Mouse (Mus musculus): ENCODE results near the gene Plek2. TPM values are rescaled to one million over a fixed set of nuclear protein-coding genes. Genes with fewer than 3 reads are reported as not detected.

Gene Plek2
- polyA plus RNA-seq, 1 experiment = 2.4 TPM

DNA sequence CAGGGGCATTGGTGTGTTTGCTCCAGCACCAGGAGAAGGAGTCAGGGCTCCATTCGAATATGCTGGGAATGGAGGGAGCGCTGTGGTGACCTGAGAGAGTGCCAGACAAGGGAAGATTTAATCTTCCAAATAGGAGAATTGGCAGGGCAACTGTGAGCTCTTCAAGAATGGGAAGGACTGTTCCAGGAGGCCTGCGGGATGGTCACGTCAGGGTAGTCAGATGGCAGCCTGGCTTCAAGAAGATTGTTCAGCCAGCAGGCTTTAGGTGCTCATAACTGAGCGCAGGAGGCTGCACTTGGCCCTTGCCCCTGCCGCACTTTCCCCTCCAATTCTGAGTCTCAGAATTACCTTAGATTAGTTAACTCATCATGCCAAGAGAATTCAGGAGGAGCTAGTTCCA lies 36.2 kb upstream of the Plek2 start:
- Histone ChIP-seq H3K79me3 (ENCODE audit: low read depth) (no peaks in the 10 kb centered on the region), H3ac (ENCODE audit: control insufficient read depth, insufficient read length, low read depth) (no peak overlapping the region)

DNA sequence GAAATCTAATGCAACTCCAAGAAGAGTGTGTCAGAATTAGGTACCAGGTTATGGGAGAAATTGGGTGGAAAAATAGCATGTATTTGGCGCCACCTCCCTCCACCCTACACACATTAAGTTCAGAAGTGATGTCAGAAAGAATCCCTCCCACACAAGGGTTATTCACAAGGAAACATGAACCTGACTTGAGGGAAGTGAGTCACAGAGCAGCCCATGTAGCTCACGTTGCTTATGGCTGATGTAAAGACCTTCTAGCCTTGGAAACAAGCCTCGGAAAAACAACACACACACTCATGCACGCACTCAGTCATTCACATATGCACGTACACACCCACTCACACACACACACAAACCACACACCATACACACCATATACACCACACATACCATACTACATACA lies 33.3 kb upstream of the Plek2 start:
- no peaks in the 10 kb centered on the region for H3K79me2 ChIP-seq (ENCODE audit: control insufficient read depth, insufficient read depth)
- no peaks in the 10 kb centered on the region for H3K36me3 ChIP-seq (ENCODE audit: control insufficient read depth, insufficient read depth)
- H3K4me3 ChIP-seq (ENCODE audit: insufficient read depth, poor library complexity, severe bottlenecking) = no peak overlapping the region
- no peaks in the 10 kb centered on the region for H3K27me3 ChIP-seq (ENCODE audit: control insufficient read depth, insufficient read depth, insufficient read length)
- H3ac ChIP-seq (ENCODE audit: control insufficient read depth, insufficient read length, low read depth) = no peak overlapping the region
- H3K79me3 ChIP-seq (ENCODE audit: low read depth) = no peaks in the 10 kb centered on the region
- TF ChIP-seq MYOG (IDR thresholded peaks at IDR 0.05; ENCODE audit: control insufficient read depth, extremely low read depth, insufficient read length) (no peak), MAX (IDR thresholded peaks at IDR 0.05) (no peak), FOSL1 (IDR thresholded peaks at IDR 0.05; ENCODE audit: insufficient read depth, low read length, poor library complexity, severe bottlenecking) (no peak), CTCF (IDR thresholded peaks at IDR 0.05; ENCODE audit: control insufficient read depth, insufficient read depth, insufficient read length) (no peak), USF1 (IDR thresholded peaks at IDR 0.05; ENCODE audit: low read depth) (no peak), MYOD1 (IDR thresholded peaks at IDR 0.05; ENCODE audit: control insufficient read depth, insufficient read length, low read depth) (no peak), CEBPB (IDR thresholded peaks at IDR 0.05; ENCODE audit: low read depth) (no peak)

More for the DNA sequence above, 36.2 kb upstream of the Plek2 start:
- Histone ChIP-seq H3K4me3 (ENCODE audit: insufficient read depth, poor library complexity, severe bottlenecking) (no peak overlapping the region), H3K79me2 (ENCODE audit: control insufficient read depth, insufficient read depth) (no peaks in the 10 kb centered on the region), H3K36me3 (ENCODE audit: control insufficient read depth, insufficient read depth) (no peaks in the 10 kb centered on the region), H3K27me3 (ENCODE audit: control insufficient read depth, insufficient read depth, insufficient read length) (peaks cover 5% of the 10 kb centered on the region)
- no peak for TF ChIP-seq FOSL1 (IDR thresholded peaks at IDR 0.05; ENCODE audit: insufficient read depth, low read length, poor library complexity, severe bottlenecking)
- TF ChIP-seq MAX (IDR thresholded peaks at IDR 0.05) = no peak
- no peak for TF ChIP-seq CEBPB (IDR thresholded peaks at IDR 0.05; ENCODE audit: low read depth)
- no peak for TF ChIP-seq USF1 (IDR thresholded peaks at IDR 0.05; ENCODE audit: low read depth)
- TF ChIP-seq MYOD1 (IDR thresholded peaks at IDR 0.05; ENCODE audit: control insufficient read depth, insufficient read length, low read depth) = no peak
- no peak for TF ChIP-seq MYOG (IDR thresholded peaks at IDR 0.05; ENCODE audit: control insufficient read depth, extremely low read depth, insufficient read length)
- no peak for TF ChIP-seq CTCF (IDR thresholded peaks at IDR 0.05; ENCODE audit: control insufficient read depth, insufficient read depth, insufficient read length)

- H3K4me3 ChIP-seq (ENCODE audit: insufficient read depth, poor library complexity, severe bottlenecking) = no peak overlapping the region
- no peak for TF ChIP-seq CTCF (IDR thresholded peaks at IDR 0.05; ENCODE audit: control insufficient read depth, insufficient read depth, insufficient read length)
- TF ChIP-seq MYOG (IDR thresholded peaks at IDR 0.05; ENCODE audit: control insufficient read depth, extremely low read depth, insufficient read length) = no peak
- no peak for TF ChIP-seq MYOD1 (IDR thresholded peaks at IDR 0.05; ENCODE audit: control insufficient read depth, insufficient read length, low read depth)
- TF ChIP-seq USF1 (IDR thresholded peaks at IDR 0.05; ENCODE audit: low read depth) = no peak
- TF ChIP-seq CEBPB (IDR thresholded peaks at IDR 0.05; ENCODE audit: low read depth) = no peak
- no peak for TF ChIP-seq MAX (IDR thresholded peaks at IDR 0.05)
- TF ChIP-seq FOSL1 (IDR thresholded peaks at IDR 0.05; ENCODE audit: insufficient read depth, low read length, poor library complexity, severe bottlenecking) = no peak
Measured at GRCm38 (mm10) chr12:78939393-78940037, 32.8 kb upstream of the Plek2 start.

DNA sequence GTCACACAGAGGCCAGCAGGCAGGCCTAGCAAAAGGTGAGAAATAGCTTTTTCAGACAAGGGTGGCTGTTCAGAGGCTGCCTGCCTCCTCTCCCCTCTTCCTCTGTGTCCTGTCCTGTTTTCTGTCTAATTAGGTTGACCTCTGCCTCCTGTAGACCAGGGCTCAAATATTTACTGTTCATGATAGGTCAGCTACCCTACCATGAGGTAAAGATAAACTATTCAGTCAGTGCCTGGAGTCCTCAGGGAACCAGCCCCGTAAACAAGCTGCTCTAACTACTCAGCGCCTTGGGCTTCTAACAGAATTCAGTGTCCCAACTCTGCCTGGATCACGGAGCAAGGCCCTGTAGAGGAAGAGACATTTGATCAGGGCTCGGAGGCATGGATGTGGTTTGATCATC lies 29.7 kb upstream of the Plek2 start:
- Histone ChIP-seq H3K27me3 (ENCODE audit: control insufficient read depth, insufficient read depth, insufficient read length) (no peaks in the 10 kb centered on the region), H3K79me3 (ENCODE audit: low read depth) (no peaks in the 10 kb centered on the region), H3K4me3 (ENCODE audit: insufficient read depth, poor library complexity, severe bottlenecking) (no peak overlapping the region), H3K36me3 (ENCODE audit: control insufficient read depth, insufficient read depth) (no peaks in the 10 kb centered on the region), H3K79me2 (ENCODE audit: control insufficient read depth, insufficient read depth) (no peaks in the 10 kb centered on the region), H3ac (ENCODE audit: control insufficient read depth, insufficient read length, low read depth) (no peak overlapping the region)
- TF ChIP-seq USF1 (IDR thresholded peaks at IDR 0.05; ENCODE audit: low read depth) = no peak
- TF ChIP-seq CTCF (IDR thresholded peaks at IDR 0.05; ENCODE audit: control insufficient read depth, insufficient read depth, insufficient read length) = no peak
- no peak for TF ChIP-seq MAX (IDR thresholded peaks at IDR 0.05)
- TF ChIP-seq MYOD1 (IDR thresholded peaks at IDR 0.05; ENCODE audit: control insufficient read depth, insufficient read length, low read depth) = no peak
- TF ChIP-seq CEBPB (IDR thresholded peaks at IDR 0.05; ENCODE audit: low read depth) = no peak
- no peak for TF ChIP-seq FOSL1 (IDR thresholded peaks at IDR 0.05; ENCODE audit: insufficient read depth, low read length, poor library complexity, severe bottlenecking)
- TF ChIP-seq MYOG (IDR thresholded peaks at IDR 0.05; ENCODE audit: control insufficient read depth, extremely low read depth, insufficient read length) = no peak

More at GRCm38 (mm10) chr12:78939393-78940037, 32.8 kb upstream of the Plek2 start:
- no peaks in the 10 kb centered on the region for H3K36me3 ChIP-seq (ENCODE audit: control insufficient read depth, insufficient read depth)
- H3ac ChIP-seq (ENCODE audit: control insufficient read depth, insufficient read length, low read depth) = no peak overlapping the region
- H3K79me2 ChIP-seq (ENCODE audit: control insufficient read depth, insufficient read depth) = no peaks in the 10 kb centered on the region
- no peaks in the 10 kb centered on the region for H3K27me3 ChIP-seq (ENCODE audit: control insufficient read depth, insufficient read depth, insufficient read length)
- H3K79me3 ChIP-seq (ENCODE audit: low read depth) = no peaks in the 10 kb centered on the region

DNA sequence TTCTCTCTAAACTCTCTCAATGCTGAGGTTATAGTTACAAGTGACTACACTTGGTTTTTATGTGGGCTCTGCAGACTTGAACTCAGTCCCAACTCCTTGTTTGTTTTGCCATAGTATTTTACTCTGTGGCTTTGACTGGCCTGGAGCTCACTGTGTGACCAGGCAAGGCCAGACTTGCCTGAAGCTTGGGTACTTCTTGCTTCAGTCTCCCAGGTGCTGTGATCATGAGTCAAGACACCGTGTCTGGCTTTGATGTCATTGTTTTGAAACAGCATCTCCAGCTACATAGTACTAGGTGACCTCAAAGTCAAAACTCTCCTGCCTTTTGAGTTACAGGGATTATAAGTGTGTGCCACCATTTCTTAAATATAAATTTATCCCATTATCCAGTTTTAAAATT lies 23.1 kb upstream of the Plek2 start:
- TF ChIP-seq MAX (IDR thresholded peaks at IDR 0.05) (no peak), FOSL1 (IDR thresholded peaks at IDR 0.05; ENCODE audit: insufficient read depth, low read length, poor library complexity, severe bottlenecking) (no peak), MYOD1 (IDR thresholded peaks at IDR 0.05; ENCODE audit: control insufficient read depth, insufficient read length, low read depth) (no peak), MYOG (IDR thresholded peaks at IDR 0.05; ENCODE audit: control insufficient read depth, extremely low read depth, insufficient read length) (no peak), USF1 (IDR thresholded peaks at IDR 0.05; ENCODE audit: low read depth) (no peak), CTCF (IDR thresholded peaks at IDR 0.05; ENCODE audit: control insufficient read depth, insufficient read depth, insufficient read length) (no peak), CEBPB (IDR thresholded peaks at IDR 0.05; ENCODE audit: low read depth) (no peak)
- Histone ChIP-seq H3ac (ENCODE audit: control insufficient read depth, insufficient read length, low read depth) (no peak overlapping the region), H3K79me2 (ENCODE audit: control insufficient read depth, insufficient read depth) (no peaks in the 10 kb centered on the region), H3K79me3 (ENCODE audit: low read depth) (no peaks in the 10 kb centered on the region), H3K27me3 (ENCODE audit: control insufficient read depth, insufficient read depth, insufficient read length) (no peaks in the 10 kb centered on the region), H3K36me3 (ENCODE audit: control insufficient read depth, insufficient read depth) (no peaks in the 10 kb centered on the region), H3K4me3 (ENCODE audit: insufficient read depth, poor library complexity, severe bottlenecking) (no peak overlapping the region)

All from C2C12 (cell line).